Mouse (Mus musculus) embryonic facial prominence, embryonic 14.5 days (tissue): ENCODE data around the gene Mink1. TPM values are rescaled to one million over a fixed set of nuclear protein-coding genes. Genes with fewer than 3 reads are reported as not detected.

ENCODE experiments used
- ATAC-seq: fragments of 200-750 bp; cut with Nextera tagmentation; 2 replicates; pipeline ENCODE4 v1.8.0; 2017; ENCODE audit warnings: low read depth, moderate number of reproducible peaks, moderate TSS enrichment
- DNase-seq: peaks from one replicate; pipeline ENCODE4 v3.0.0-alpha.2; 2015; ENCODE audit warnings: low spot score
- H3K27ac ChIP-seq: fragments of 300-500 bp; sonication (generic); replicated peaks from 2 replicates; pipeline ENCODE4 v1.5.1; 2014; ENCODE audit warnings: low read depth, mild to moderate bottlenecking, low read length, moderate library complexity
- H3K27me3 ChIP-seq: fragments of 300-500 bp; sonication (generic); replicated peaks from 2 replicates; pipeline ENCODE4 v1.6.1; 2014; ENCODE audit warnings: low read length; ENCODE audit not compliant: control insufficient read depth, insufficient read depth
- H3K36me3 ChIP-seq: fragments of 300-500 bp; sonication (generic); 2 replicates; pipeline ENCODE4 v1.6.1; 2014; ENCODE audit warnings: low read length, mixed read lengths; ENCODE audit not compliant: control insufficient read depth, insufficient read depth
- H3K4me1 ChIP-seq: fragments of 300-500 bp; sonication (generic); 2 replicates; pipeline ENCODE4 v1.6.1; 2014; ENCODE audit warnings: antibody characterized with exemption, low read length; ENCODE audit not compliant: control insufficient read depth, insufficient read depth
- H3K4me2 ChIP-seq: fragments of 300-500 bp; sonication (generic); 2 replicates; pipeline ENCODE4 v1.6.1; 2014; ENCODE audit warnings: low read depth, mild to moderate bottlenecking, low read length, moderate library complexity, mixed read lengths
- H3K4me3 ChIP-seq: fragments of 300-500 bp; sonication (generic); 2 replicates; pipeline ENCODE4 v1.5.1; 2014; ENCODE audit warnings: low read depth, mild to moderate bottlenecking, low read length
- H3K9ac ChIP-seq: fragments of 300-500 bp; sonication (generic); 2 replicates; pipeline ENCODE4 v1.6.1; 2014; ENCODE audit warnings: low read depth, mild to moderate bottlenecking, low read length, moderate library complexity, mixed read lengths
- H3K9me3 ChIP-seq: fragments of 300-500 bp; sonication (generic); 2 replicates; pipeline ENCODE4 v1.6.1; 2016; ENCODE audit warnings: low read length; ENCODE audit not compliant: control insufficient read depth
- WGBS: fragments of 180-500 bp; shearing (Covaris S2); extraction: QIAGEN DNeasy Blood & Tissue Kit; methylation state at CpG from one replicate; pipeline ENCODE4 v1.1.7; 2014; 5-methylcytosine and 5-hydroxymethylcytosine counted together
- polyA plus RNA-seq: library from polyadenylated mRNA; unstranded; fragments of >200 nt; fragmentation: Nextera tagmentation; extraction: Ambion mirVana; gene quantifications from 2 replicates; pipeline ENCODE4 v1.2.1, GENCODE M21; 2014

Gene Mink1
- polyA plus RNA-seq, 1 experiment from 2014 or later = 18.3 TPM

- Histone ChIP-seq H3K4me3 (peak within 1 kb of the TSS; percentile 65), H3K4me1 (no peaks in the 10 kb centered on the region), H3K27ac (no peak within 1 kb of the TSS), H3K9ac (peak within 1 kb of the TSS; percentile 71), H3K4me2 (peak within 1 kb of the TSS; percentile 83), H3K27me3 (no peaks in the 10 kb centered on the region), H3K36me3 (no peaks in the 10 kb centered on the region), H3K9me3 (no peaks in the 10 kb centered on the region)
- WGBS = 2% methylated on average over 35 of the region's 65 CpGs
- DNase-seq (peak; percentile 91), ATAC-seq (peak; percentile 95)
These were observed 22.6 kb upstream of the Mink1 start, which contains the start of gene Pld2 for GRCm38 (mm10) chr11:70539877-70540587. Pld2 (plus strand) TSS chr11:70540064.

GRCm38 (mm10) chr11:70540928-70541327 lies 21.8 kb upstream of the Mink1 start:
- H3K27ac ChIP-seq = no peak overlapping the region
- peak overlapping the region; percentile 71; the same call in 1 of the 2 replicates for H3K9ac ChIP-seq
- H3K27me3 ChIP-seq = no peaks in the 10 kb centered on the region
- ATAC-seq (no peak), DNase-seq (no peak)
- WGBS = 82% methylated on average over 7 of the region's 7 CpGs
- H3K4me1 ChIP-seq = no peaks in the 10 kb centered on the region
- peak overlapping the region; percentile 83 for H3K4me2 ChIP-seq
- peak overlapping the region; percentile 65 for H3K4me3 ChIP-seq
- H3K36me3 ChIP-seq = no peaks in the 10 kb centered on the region
- H3K9me3 ChIP-seq = no peaks in the 10 kb centered on the region

- peak overlapping the region; percentile 3; the same call in 1 of the 2 replicates for H3K4me3 ChIP-seq
These were observed 21.3 kb upstream of the Mink1 start for GRCm38 (mm10) chr11:70541415-70541814.

GRCm38 (mm10) chr11:70544496-70544895 lies 18.2 kb upstream of the Mink1 start:
- no peak overlapping the region for H3K4me3 ChIP-seq
- no peak for ATAC-seq

More at GRCm38 (mm10) chr11:70541415-70541814, 21.3 kb upstream of the Mink1 start:
- Histone ChIP-seq H3K27me3 (no peaks in the 10 kb centered on the region), H3K4me2 (no peak overlapping the region), H3K9me3 (no peaks in the 10 kb centered on the region), H3K9ac (no peak overlapping the region), H3K36me3 (no peaks in the 10 kb centered on the region), H3K27ac (no peak overlapping the region), H3K4me1 (no peaks in the 10 kb centered on the region)
- 65% methylated on average over 5 of the region's 5 CpGs for WGBS
- ATAC-seq (no peak), DNase-seq (no peak)

GRCm38 (mm10) chr11:70551526-70551925 lies 11.2 kb upstream of the Mink1 start:
- no peak for DNase-seq
- Histone ChIP-seq H3K27me3 (no peaks in the 10 kb centered on the region), H3K9ac (no peak overlapping the region), H3K27ac (no peak overlapping the region), H3K4me2 (no peak overlapping the region), H3K4me1 (no peaks in the 10 kb centered on the region), H3K9me3 (no peaks in the 10 kb centered on the region), H3K4me3 (no peak overlapping the region), H3K36me3 (no peaks in the 10 kb centered on the region)
- 87% methylated on average over 8 of the region's 8 CpGs for WGBS
- no peak for ATAC-seq

More at GRCm38 (mm10) chr11:70544496-70544895, 18.2 kb upstream of the Mink1 start:
- no peaks in the 10 kb centered on the region for H3K27me3 ChIP-seq
- H3K4me1 ChIP-seq = no peaks in the 10 kb centered on the region
- H3K9ac ChIP-seq = no peak overlapping the region
- no peak overlapping the region for H3K4me2 ChIP-seq
- no peak overlapping the region for H3K27ac ChIP-seq
- no peaks in the 10 kb centered on the region for H3K36me3 ChIP-seq
- 59% methylated on average over 7 of the region's 7 CpGs for WGBS
- H3K9me3 ChIP-seq = no peaks in the 10 kb centered on the region
- no peak for DNase-seq

GRCm38 (mm10) chr11:70553940-70554339 lies 8.7 kb upstream of the Mink1 start:
- ATAC-seq (no peak), DNase-seq (no peak)
- H3K9ac ChIP-seq = no peak overlapping the region
- no peak overlapping the region for H3K27ac ChIP-seq
- H3K4me2 ChIP-seq = no peak overlapping the region
- H3K27me3 ChIP-seq = no peaks in the 10 kb centered on the region
- H3K4me3 ChIP-seq = no peak overlapping the region
- no peaks in the 10 kb centered on the region for H3K9me3 ChIP-seq
- no peaks in the 10 kb centered on the region for H3K36me3 ChIP-seq
- 38% methylated on average over 3 of the region's 7 CpGs for WGBS
- no peaks in the 10 kb centered on the region for H3K4me1 ChIP-seq

- Histone ChIP-seq H3K4me1 (no peaks in the 10 kb centered on the region), H3K4me2 (no peak overlapping the region), H3K27ac (no peak overlapping the region), H3K4me3 (no peak overlapping the region), H3K36me3 (no peaks in the 10 kb centered on the region), H3K9me3 (no peaks in the 10 kb centered on the region), H3K9ac (no peak overlapping the region), H3K27me3 (no peaks in the 10 kb centered on the region)
- no peak for DNase-seq
- 90% methylated on average over 9 of the region's 9 CpGs for WGBS
- ATAC-seq = no peak
These were observed 5.1 kb upstream of the Mink1 start for GRCm38 (mm10) chr11:70557545-70557944.

GRCm38 (mm10) chr11:70561937-70562286 lies 769 bp upstream of the Mink1 start:
- no peaks in the 10 kb centered on the region for H3K27me3 ChIP-seq
- ATAC-seq = no peak; the same call in 1 of the 2 replicates
- peak; percentile 62 for DNase-seq
- peak overlapping the region; percentile 83 for H3K4me3 ChIP-seq
- peak overlapping the region; percentile 86; the same call in 1 of the 2 replicates for H3K27ac ChIP-seq
- H3K9ac ChIP-seq = peak overlapping the region; percentile 83; the same call in 1 of the 2 replicates
- H3K4me1 ChIP-seq = peaks cover 10% of the 10 kb centered on the region
- peak overlapping the region; percentile 83 for H3K4me2 ChIP-seq
- H3K36me3 ChIP-seq = 0 out of 2 replicates have a peak, but pooled peaks cover under 1% of the 10 kb centered on the region
- H3K9me3 ChIP-seq = no peaks in the 10 kb centered on the region
- WGBS = 5% methylated on average over 2 of the region's 2 CpGs
